Mouse (Mus musculus) G1E (cell line): Measurements from ENCODE around the gene Enpep.

Experiments
- CTCF ChIP-seq: IDR thresholded peaks from 2 replicates; pipeline ENCODE4 v1.5.1; 2012; ENCODE audit warnings: low read depth, low read length, inconsistent platforms, mixed read lengths
- GATA1 ChIP-seq: IDR thresholded peaks from 2 replicates; pipeline ENCODE4 v1.6.1; 2012; ENCODE audit warnings: borderline replicate concordance, low read length, inconsistent platforms, mixed read lengths
- TAL1 ChIP-seq: conservative IDR thresholded peaks from 2 replicates; pipeline ENCODE4 v1.6.1; 2012; ENCODE audit warnings: low read depth, low read length, inconsistent platforms, mixed read lengths

DNA sequence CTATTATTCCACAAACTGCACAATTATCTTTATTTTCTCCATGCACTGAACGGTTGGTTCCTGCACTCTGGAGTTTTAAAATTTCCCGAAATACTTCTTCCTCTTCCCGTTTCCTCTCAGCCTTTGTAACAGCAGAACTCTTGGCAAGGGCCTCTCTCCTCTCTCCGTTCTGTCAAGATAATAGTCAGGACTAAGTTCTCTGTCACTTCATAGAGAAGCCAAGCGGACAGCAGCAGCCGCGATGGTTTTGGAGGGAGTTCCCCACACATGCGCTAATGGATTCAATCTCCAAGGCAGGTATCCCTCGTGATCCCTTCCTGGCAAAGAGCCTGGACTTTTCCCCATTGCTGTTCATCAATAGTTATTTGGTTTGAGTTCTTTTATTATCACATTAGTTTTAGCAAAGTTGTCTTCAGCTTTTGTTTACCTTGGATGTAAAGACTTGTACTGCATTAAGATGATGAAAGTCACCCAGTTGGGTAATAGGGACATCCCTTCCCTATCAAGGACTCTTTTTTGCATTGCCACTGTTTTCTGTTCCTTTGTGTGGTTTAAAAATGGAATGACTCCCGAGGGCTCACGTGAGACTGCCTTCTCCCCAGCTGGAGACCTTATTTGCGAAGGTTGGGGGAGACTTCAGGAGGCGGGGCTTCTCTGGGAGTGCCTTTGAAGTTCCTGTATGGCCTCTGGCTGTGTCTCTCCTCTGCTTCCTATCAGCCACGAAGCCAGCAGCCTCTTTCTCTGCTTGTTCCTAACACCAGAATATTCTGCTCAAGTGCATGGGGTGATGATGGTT, 6.0 kb upstream of the Enpep start:
- TF ChIP-seq CTCF = no peak
- TF ChIP-seq TAL1 = no peak
- no peak for TF ChIP-seq GATA1
